Mouse (Mus musculus) Muller cell, postnatal 12 days (primary cell): ENCODE results near the gene Cdk1.
"Not testable (repeated sequence)": the region's sequence is repeated elsewhere in the genome, so short reads cannot be mapped to it uniquely, and the experiment has no call there.

Experiments used
- DNase-seq: peaks from one replicate; pipeline ENCODE4 v3.0.0-alpha.2; 2015; ENCODE audit errors: inconsistent ontology term

The Cdk1 gene

GRCm38 (mm10) chr10:69352212-69353085 lies at the start of gene Cdk1:
TSS of gene Cdk1 (minus strand) at chr10:69352938.
- peak; percentile 96 for DNase-seq

DNA sequence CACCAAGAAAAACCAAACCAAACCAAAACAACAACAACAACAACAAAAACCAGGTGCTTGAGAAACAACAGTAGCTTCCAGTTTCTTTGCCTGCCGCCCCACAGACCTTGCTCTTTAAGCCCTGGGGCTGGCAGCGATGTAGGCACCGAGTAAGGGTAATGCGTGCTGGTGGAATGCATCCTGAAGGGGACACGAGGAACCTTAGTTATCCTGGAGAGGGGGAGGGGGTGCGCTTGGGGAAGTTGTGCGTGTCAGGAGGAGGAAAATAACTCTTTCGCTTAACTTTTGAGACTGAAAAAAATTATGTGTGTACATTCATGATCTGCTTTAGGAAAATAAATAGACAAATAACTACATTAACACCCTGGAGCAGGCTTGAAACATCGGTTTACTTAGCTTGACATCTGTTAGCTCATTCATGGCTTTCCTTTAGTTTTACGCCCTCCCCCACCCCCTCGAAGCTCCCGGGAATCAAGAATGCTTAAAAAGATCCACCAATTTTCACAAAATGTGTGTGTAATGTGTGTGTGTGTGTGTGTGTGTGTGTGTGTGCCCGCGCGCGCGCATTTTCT lies 47.2 kb upstream of the Cdk1 start:
- DNase-seq: peak; percentile 51

- DNase-seq: peak; percentile 51
Observed at GRCm38 (mm10) chr10:69398763-69399590, 46.2 kb upstream of the Cdk1 start, which contains the start of gene Ank3. TSS of gene Ank3 (plus strand) at chr10:69398773.

DNA sequence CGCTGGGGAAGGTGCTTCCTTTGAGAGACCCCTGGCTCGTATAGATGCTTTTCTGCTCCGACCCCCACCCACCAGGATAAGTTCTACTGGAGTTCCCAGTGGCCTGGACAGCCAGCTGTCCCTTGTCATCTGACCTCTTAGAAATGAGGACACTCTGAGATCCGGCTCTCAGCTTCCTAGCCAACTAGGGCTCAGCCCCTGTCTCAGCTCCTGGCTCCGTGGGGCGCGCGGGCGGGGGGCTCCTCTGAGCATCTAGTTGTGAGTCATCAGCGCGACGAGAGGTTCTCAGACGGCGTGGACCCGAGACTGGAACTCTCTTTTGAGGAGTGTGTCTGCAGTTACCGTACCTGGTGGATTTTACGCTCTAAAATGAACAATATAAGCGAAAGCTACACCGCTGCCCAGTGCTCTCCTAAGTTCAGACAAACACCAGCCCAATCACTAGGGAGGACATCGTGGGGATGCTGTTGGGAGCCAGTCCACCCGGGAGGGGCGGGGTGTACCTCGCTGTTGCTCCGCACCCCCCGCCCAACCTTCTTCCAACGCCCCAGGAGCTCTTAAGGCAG lies 45.5 kb upstream of the Cdk1 start:
- peak; percentile 67 for DNase-seq

- DNase-seq: no peak
Observed at GRCm38 (mm10) chr10:69389511-69389910, 36.8 kb upstream of the Cdk1 start.

- DNase-seq: no peak
Observed at GRCm38 (mm10) chr10:69386767-69387166, 34.0 kb upstream of the Cdk1 start.

- peak; percentile 62 for DNase-seq
Observed at GRCm38 (mm10) chr10:69385136-69385535, 32.4 kb upstream of the Cdk1 start.

- peak; percentile 92 for DNase-seq
Observed at GRCm38 (mm10) chr10:69384640-69385039, 31.9 kb upstream of the Cdk1 start.

GRCm38 (mm10) chr10:69383186-69383585 lies 30.4 kb upstream of the Cdk1 start:
- DNase-seq: peak; percentile 55

DNA sequence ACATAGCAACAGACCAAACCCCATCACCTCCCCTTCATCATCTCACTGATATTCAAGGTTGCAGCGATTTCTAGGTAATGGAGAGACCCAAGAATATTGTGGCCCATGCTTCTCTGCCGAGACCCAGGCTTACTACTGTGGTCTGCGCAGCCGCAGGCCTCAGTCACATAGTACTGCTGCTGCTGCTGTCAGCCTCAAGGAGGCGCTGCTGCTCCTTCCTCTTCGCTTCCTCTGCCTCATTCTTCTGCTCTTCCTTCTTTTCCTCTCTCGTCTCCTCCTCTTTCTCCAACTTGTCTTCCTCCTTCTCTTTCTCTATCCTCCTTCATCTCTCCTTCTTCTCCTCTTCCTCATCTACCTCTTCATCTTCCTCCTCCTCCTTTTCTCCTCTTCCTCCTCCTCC lies 22.4 kb upstream of the Cdk1 start:
- DNase-seq: no peak

GRCm38 (mm10) chr10:69373796-69374550 lies 21.2 kb upstream of the Cdk1 start:
- DNase-seq: peak; percentile 83

DNA sequence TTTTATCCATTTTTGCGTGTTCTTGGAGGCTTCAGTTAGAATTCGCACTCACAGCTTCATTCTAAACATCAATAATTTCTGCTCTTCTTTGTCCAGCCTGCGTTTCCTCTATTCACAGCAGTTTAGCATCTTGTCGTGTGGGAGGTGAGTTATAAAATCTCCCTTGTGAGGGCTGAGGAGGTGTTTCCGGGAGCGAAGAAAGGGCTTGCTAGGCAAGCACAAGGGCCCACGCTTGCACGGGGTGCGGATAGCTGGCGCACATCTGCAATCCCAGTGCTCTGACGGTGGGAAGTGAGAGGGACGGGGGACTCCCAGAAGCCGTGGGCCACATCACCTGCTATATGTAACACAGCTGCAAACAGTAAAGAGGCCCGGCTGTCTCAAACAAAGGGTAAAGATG lies 19.3 kb upstream of the Cdk1 start:
- DNase-seq: no peak

DNA sequence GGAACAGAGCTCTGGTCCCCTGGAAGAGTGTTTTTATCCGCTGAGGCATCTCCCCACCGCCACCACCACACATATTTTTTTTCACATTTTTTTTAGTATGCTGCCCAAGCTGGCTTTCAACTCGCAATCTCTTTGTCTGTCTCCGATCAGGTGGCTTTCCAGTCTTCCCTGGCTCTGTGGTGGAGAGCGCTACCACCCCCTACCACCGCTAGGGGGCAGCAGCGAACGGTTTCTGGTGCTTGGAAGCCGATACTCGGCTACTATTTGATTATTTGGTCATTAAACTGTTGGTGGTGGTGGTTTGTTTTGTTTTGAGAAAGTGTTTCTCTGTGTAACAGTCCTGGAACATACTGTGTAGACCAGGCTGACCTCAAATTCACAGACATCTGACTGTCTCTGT lies 18.7 kb upstream of the Cdk1 start:
- DNase-seq: no peak

DNA sequence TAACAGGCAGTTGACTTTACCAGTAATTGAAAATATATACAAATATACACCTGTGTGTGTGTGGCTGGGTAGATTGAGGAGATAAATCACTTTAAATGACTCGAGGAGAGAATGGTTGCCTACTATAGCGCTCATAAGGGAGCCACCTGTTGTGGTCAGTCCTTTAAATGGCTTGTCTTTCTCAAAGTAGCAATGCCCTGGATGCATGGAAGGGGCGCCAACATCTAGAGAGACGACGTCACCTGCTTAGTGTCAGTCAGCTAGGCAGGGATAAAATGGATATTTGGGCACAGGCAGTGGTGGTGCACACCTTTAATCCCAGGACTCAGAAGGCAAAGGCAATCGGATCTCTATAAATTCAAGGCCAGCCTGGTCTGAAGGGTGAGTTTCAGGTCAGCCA lies 16.6 kb upstream of the Cdk1 start:
- DNase-seq: no peak

DNA sequence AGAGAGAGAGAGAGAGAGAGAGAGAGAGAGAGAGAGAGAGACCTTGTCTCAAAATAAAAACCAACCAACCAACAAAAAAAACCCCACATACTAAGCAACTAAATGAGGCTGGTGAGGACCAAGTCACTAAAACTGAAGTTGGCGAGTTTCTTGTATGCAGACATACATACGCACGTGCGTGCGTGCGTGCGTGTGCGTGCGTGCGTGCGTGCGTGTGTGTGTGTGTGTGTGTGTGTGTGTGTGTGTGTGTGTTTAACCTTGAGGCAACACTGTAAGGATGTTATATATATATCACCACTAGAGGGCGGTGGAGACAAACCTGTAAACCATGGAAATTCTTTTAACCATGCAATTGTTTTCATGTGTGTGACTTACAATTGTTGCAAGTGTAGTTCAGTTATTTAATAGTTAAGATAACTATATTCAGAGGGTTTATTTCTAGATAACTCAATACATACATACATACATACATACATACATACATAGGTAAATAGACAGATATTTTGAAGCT lies 14.2 kb upstream of the Cdk1 start:
- peak; percentile 17 for DNase-seq

- DNase-seq: no peak
Observed at GRCm38 (mm10) chr10:69366208-69366607, 13.5 kb upstream of the Cdk1 start.

DNA sequence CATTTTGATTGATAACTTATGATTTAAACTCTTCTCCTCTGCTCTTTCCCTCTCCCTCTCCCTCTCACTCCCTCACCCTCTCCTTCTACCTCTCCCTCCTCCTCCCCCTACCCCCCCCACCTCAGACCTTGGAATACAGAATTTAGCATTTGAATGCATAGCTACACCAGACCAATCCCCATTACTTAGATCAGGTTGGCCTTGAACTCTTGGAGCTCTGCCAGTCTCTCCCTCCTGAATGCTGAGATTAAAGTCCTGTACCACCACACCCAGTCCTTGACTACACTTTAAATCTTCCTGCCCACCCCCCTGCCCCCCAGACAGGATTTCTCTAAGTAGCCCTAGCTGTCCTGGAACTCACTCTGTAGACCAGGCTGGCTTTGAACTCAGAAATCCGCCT lies 6.9 kb upstream of the Cdk1 start:
- DNase-seq: no peak

DNA sequence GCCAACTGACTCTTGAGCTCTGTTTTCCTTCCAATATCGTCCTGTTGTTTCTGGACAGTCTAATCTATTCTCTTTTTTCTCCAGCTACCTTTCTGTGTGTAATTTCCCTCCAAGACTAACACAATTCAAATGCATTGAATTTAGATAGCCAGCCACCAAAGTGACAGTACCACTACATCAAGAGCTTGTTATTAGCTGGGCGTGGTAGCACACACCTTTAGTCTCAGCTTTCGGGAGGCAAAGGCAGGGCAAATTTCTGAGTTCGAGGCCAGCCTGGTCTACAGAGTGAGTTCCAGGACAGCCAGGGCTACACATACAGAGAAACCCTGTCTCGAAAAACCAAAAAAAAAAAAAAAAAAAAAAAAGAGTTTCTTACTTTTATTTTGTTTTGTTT lies 345 bp upstream of the Cdk1 start:
- not testable (repeated sequence) for DNase-seq

- no peak for DNase-seq
Observed at GRCm38 (mm10) chr10:69351842-69352211, 911 bp downstream of the Cdk1 start.

DNA sequence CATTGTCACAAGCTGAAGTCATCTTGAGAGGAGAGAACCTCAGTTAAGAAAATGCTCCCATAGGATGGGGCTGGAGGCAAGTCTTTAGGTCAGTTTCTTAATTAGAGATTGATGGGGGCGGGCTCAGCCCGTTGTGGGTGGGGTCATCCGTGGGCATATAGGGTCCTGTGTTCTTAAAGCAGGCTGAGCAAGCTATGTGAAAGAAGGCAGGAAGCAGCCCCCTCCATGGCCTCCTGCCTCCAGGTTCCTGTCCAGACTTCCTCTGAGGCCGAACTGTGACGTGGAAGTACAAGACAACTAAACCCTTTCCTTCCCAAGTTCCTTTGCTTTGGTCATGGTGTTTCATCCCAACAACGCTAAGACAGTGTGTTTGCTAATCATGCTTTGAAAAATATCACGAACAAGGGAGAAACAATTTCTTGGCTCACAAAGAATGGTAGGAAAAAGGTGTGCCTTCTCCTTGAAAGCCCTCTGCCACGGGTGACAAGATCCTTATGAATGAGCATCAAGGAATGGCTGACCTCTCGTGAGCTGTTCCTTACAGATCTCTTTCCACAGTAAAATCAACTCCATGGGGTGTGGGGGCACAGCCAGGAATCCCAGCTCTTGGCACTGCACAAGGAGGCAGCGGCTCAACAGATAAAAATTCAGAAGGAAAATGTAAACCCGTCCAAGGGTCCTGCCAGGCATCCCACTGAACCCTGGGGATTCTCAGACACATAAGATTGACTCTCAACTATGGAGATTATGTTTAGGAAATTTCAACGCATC lies 1.5 kb downstream of the Cdk1 start:
- peak; percentile 40 for DNase-seq
